Mouse (Mus musculus): ENCODE data around the gene Zdhhc23.

DNA sequence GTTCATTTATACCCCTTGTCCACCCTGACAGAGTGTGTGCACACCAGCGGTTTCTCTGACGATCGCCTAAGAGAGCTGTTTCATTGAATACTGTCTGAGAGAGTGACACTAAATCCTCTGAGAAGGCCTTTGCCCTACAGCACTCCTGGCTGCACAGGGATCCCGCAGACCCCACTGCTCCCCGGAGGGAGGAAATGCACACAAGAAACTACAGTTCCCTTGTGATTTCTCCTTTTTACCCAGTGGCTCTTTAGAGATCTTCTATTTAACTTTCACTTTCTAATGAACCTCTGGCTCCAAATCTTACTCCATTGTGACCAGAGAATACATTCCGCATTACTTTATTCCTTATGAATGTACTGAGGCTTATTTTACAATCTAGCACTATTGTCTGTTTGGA lies 46.6 kb upstream of the Zdhhc23 start:
- no peak for TF ChIP-seq HCFC1 (IDR thresholded peaks at IDR 0.05; ENCODE audit: borderline replicate concordance, insufficient read depth, low read length)
- TF ChIP-seq ZC3H11A (IDR thresholded peaks at IDR 0.05; ENCODE audit: borderline replicate concordance, low read depth, low read length), result no peak
- TF ChIP-seq CHD2 (IDR thresholded peaks at IDR 0.05; ENCODE audit: low read depth, low read length), result no peak
- TF ChIP-seq ZNF384 (IDR thresholded peaks at IDR 0.05; ENCODE audit: low read depth, low read length), result no peak

Measured in ES-E14 (cell line).